Mouse (Mus musculus): Measurements from ENCODE around the gene Gm6309.

DNA sequence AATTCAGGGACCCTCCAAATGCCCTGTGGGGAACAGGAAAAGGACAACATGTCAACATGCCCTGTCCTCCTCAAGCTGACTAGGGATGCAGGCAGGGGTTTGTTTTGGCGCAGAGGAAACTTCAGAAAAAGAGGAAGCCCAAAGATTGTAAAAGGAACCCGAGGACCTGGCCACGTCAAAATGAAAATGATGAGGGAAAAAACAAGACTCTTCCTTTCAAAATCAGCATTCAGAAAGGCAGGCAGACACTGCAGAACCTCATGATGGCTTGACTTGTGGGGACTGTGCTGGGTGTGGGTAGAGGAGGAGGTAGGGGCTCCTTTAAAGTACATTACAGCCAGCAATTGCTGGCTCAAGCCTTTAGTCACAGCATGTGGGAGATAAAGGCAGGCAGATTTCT, 20.1 kb downstream of the Gm6309 start:
- no peak for TF ChIP-seq CTCF (IDR thresholded peaks at IDR 0.05; ENCODE audit: low read depth)
- no peak for TF ChIP-seq EP300 (IDR thresholded peaks at IDR 0.05; ENCODE audit: low read depth)

Data from heart, postnatal 0 days (tissue).